ENCODE assay signal across 35 mouse cellular contexts in genomic region chr2:104082474-104082873, GRCm38 (mm10). TPM values are rescaled to one million over a fixed set of nuclear protein-coding genes. Genes with fewer than 3 reads are reported as not detected.
DNase-seq lines count a peak whose midpoint lies in the region; ATAC-seq and TF ChIP-seq lines count a peak whose summit lies in the region.
"Had no signal": no experiment of that assay in that cellular context is flagged by ENCODE, and none has a peak within 500 bp of the region (broad histone marks: within the 10 kb centered on the region; RNA-seq: fewer than 3 reads in every experiment).

No protein-coding gene starts in this region.

- intact Hi-C loops in gastrocnemius, postnatal 14 days (cut with DNase I; ENCODE audit: low total_unique reads) = no loop called here

- no peak for TF ChIP-seq CTCF in stomach, postnatal 0 days (IDR thresholded peaks at IDR 0.05; ENCODE audit: low read depth)

- ATAC-seq in heart, embryonic 14.5 days (ENCODE audit: insufficient number of reproducible peaks, insufficient read depth, low FRiP score, low read depth) = 0 out of 2 replicates have a peak, but pooled peaks have one; percentile 54
- no peak for ATAC-seq in liver, embryonic 11.5 days (replicated peaks; ENCODE audit: low FRiP score)
- no peak for ATAC-seq in liver, embryonic 13.5 days (ENCODE audit: low read depth)
- ATAC-seq in stomach, postnatal 0 days (ENCODE audit: low FRiP score, low TSS enrichment) = peak; percentile 25; the same call in 1 of the 2 replicates
- ATAC-seq: CD4-positive, CD25-positive, alpha-beta regulatory T cell, adult 4 months; forebrain, embryonic 15.5 days; lung, postnatal 0 days; midbrain, embryonic 15.5 days had no signal

- DNase-seq in heart, postnatal 4 days = no peak
- DNase-seq in liver, embryonic 11.5 days (ENCODE audit: low spot score) = peak; percentile 21
- no peak for DNase-seq in liver
- DNase-seq in liver, embryonic 13.5 days = no peak
- DNase-seq in stomach, postnatal 0 days (ENCODE audit: low spot score) = no peak
- DNase-seq in gastrocnemius, postnatal 14 days = no peak
- DNase-seq: adrenal gland, postnatal 14 days; cerebellum, adult 11-12 months; cerebellum, postnatal 10 days; gastrocnemius, adult 2 months; kidney, adult 9 months; kidney, postnatal 10 days; lung, adult 18-20 months; lung, postnatal 4 days; right cerebral cortex, adult 18-20 months; spleen, adult 18-20 months; thymus, adult 2 months; thymus, postnatal 36 days had no signal

- no peak overlapping the region for H3K4me2 ChIP-seq in heart, embryonic 14.5 days (ENCODE audit: low read length)
- H3K4me2 ChIP-seq in liver, embryonic 11.5 days = no peak overlapping the region
- H3K4me2 ChIP-seq in liver, embryonic 13.5 days = no peak overlapping the region
- no peak overlapping the region for H3K4me2 ChIP-seq in stomach, postnatal 0 days (replicated peaks; ENCODE audit: low read depth)
- H3K4me2 ChIP-seq: forebrain, embryonic 15.5 days; heart, embryonic 15.5 days; hindbrain, embryonic 13.5 days; limb, embryonic 12.5 days; midbrain, embryonic 15.5 days had no signal

- H3K9me3 ChIP-seq in heart, embryonic 14.5 days (ENCODE audit: control insufficient read depth, low read length) = no peaks in the 10 kb centered on the region
- H3K9me3 ChIP-seq in liver, embryonic 11.5 days (ENCODE audit: control insufficient read depth, low read length) = no peaks in the 10 kb centered on the region
- no peaks in the 10 kb centered on the region for H3K9me3 ChIP-seq in liver, embryonic 13.5 days (replicated peaks)
- no peaks in the 10 kb centered on the region for H3K9me3 ChIP-seq in stomach, postnatal 0 days (ENCODE audit: control insufficient read depth, low read length)
- H3K9me3 ChIP-seq: forebrain, embryonic 15.5 days; heart, embryonic 15.5 days; hindbrain, embryonic 13.5 days; limb, embryonic 12.5 days; midbrain, embryonic 15.5 days had no signal

- H3K4me1 ChIP-seq in heart, embryonic 14.5 days (ENCODE audit: control insufficient read depth in 2 of 2, insufficient read depth in 2 of 2, low read length in 2 of 2) = peaks cover 0 to 2% of the 10 kb centered on the region in 2 experiments; a peak in 1 of 4 replicates
- peaks cover 8% of the 10 kb centered on the region for H3K4me1 ChIP-seq in liver, embryonic 11.5 days (replicated peaks; ENCODE audit: control insufficient read depth, insufficient read depth, low read length)
- peaks cover 60% of the 10 kb centered on the region for H3K4me1 ChIP-seq in liver, embryonic 13.5 days (replicated peaks)
- H3K4me1 ChIP-seq in stomach, postnatal 0 days (replicated peaks; ENCODE audit: control insufficient read depth, insufficient read depth) = no peaks in the 10 kb centered on the region
- H3K4me1 ChIP-seq: forebrain, embryonic 15.5 days; heart, embryonic 15.5 days; hindbrain, embryonic 13.5 days; limb, embryonic 12.5 days; midbrain, embryonic 15.5 days had no signal

- H3K4me3 ChIP-seq in heart, embryonic 14.5 days (ENCODE audit: control insufficient read depth in 1 of 2, insufficient read depth in 1 of 2, low read depth in 1 of 2, low read length in 2 of 2) = no peak overlapping the region
- no peak overlapping the region for H3K4me3 ChIP-seq in liver, embryonic 11.5 days (ENCODE audit: low read depth, low read length)
- H3K4me3 ChIP-seq in liver, embryonic 13.5 days (replicated peaks) = no peak overlapping the region
- H3K4me3 ChIP-seq in stomach, postnatal 0 days (ENCODE audit: low read depth, low read length) = no peak overlapping the region
- H3K4me3 ChIP-seq: forebrain, embryonic 15.5 days; gastrocnemius, adult 2 months; heart, embryonic 15.5 days; hindbrain, embryonic 13.5 days; limb, embryonic 12.5 days; midbrain, embryonic 15.5 days had no signal

- H3K27me3 ChIP-seq in heart, embryonic 14.5 days (ENCODE audit: control insufficient read depth, insufficient read depth, low read length) = no peaks in the 10 kb centered on the region
- no peaks in the 10 kb centered on the region for H3K27me3 ChIP-seq in liver, embryonic 11.5 days (replicated peaks; ENCODE audit: control insufficient read depth, insufficient read depth, low read length)
- H3K27me3 ChIP-seq in liver, embryonic 13.5 days = no peaks in the 10 kb centered on the region
- H3K27me3 ChIP-seq in stomach, postnatal 0 days (ENCODE audit: control insufficient read depth, insufficient read depth, low read length) = no peaks in the 10 kb centered on the region
- H3K27me3 ChIP-seq: forebrain, embryonic 15.5 days; heart, embryonic 15.5 days; hindbrain, embryonic 13.5 days; limb, embryonic 12.5 days; midbrain, embryonic 15.5 days had no signal

- no peak overlapping the region for H3K9ac ChIP-seq in heart, embryonic 14.5 days (ENCODE audit: low read length)
- H3K9ac ChIP-seq in liver, embryonic 11.5 days (ENCODE audit: low read depth, low read length) = no peak overlapping the region
- no peak overlapping the region for H3K9ac ChIP-seq in liver, embryonic 13.5 days
- no peak overlapping the region for H3K9ac ChIP-seq in stomach, postnatal 0 days (ENCODE audit: low read length)
- H3K9ac ChIP-seq: forebrain, embryonic 15.5 days; heart, embryonic 15.5 days; hindbrain, embryonic 13.5 days; limb, embryonic 12.5 days; midbrain, embryonic 15.5 days had no signal

- no peak for TF ChIP-seq EP300 in stomach, postnatal 0 days (optimal IDR thresholded peaks at IDR 0.05)

- H3K27ac ChIP-seq in heart, embryonic 14.5 days (replicated peaks in 1 of 2; ENCODE audit: control insufficient read depth in 1 of 2, insufficient read depth in 1 of 2, low read depth in 2 of 2, low read length in 2 of 2) = no peak overlapping the region
- no peak overlapping the region for H3K27ac ChIP-seq in liver, embryonic 11.5 days (ENCODE audit: low read depth, low read length)
- peak overlapping the region; percentile 23; the same call in 1 of the 2 replicates for H3K27ac ChIP-seq in liver, embryonic 13.5 days
- no peak overlapping the region for H3K27ac ChIP-seq in stomach, postnatal 0 days (replicated peaks)
- H3K27ac ChIP-seq: forebrain, embryonic 15.5 days; gastrocnemius, adult 2 months; heart, embryonic 15.5 days; hindbrain, embryonic 13.5 days; limb, embryonic 12.5 days; midbrain, embryonic 15.5 days had no signal

- H3K36me3 ChIP-seq in heart, embryonic 14.5 days (ENCODE audit: control insufficient read depth, insufficient read depth, low read length) = no peaks in the 10 kb centered on the region
- H3K36me3 ChIP-seq in liver, embryonic 11.5 days (ENCODE audit: control insufficient read depth, insufficient read depth, low read length) = no peaks in the 10 kb centered on the region
- peaks cover 6% of the 10 kb centered on the region; the same call in 1 of the 2 replicates for H3K36me3 ChIP-seq in liver, embryonic 13.5 days
- no peaks in the 10 kb centered on the region for H3K36me3 ChIP-seq in stomach, postnatal 0 days (ENCODE audit: control insufficient read depth, insufficient read depth, low read length)
- H3K36me3 ChIP-seq: forebrain, embryonic 15.5 days; heart, embryonic 15.5 days; hindbrain, embryonic 13.5 days; limb, embryonic 12.5 days; midbrain, embryonic 15.5 days had no signal

RNA-seq across cellular contexts. Expression of gene Cd59b, which starts 12.8 kb away (rescaled TPM):
- polyA plus RNA-seq in heart, embryonic 14.5 days (2014; fragmentation: Nextera tagmentation; extraction: Ambion mirVana) = 3.0 and 6.4 TPM in 2 replicates
- total RNA-seq in heart, postnatal 4 days (2021) = 1 to 10 TPM; 1.2 to 1.8 TPM
- 8.7 and 10.6 TPM in 2 replicates for polyA plus RNA-seq in liver, embryonic 11.5 days (2014; fragmentation: Nextera tagmentation; extraction: Ambion mirVana)
- polyA plus RNA-seq in liver, embryonic 13.5 days (2015; fragmentation: Nextera tagmentation; extraction: Ambion mirVana) = 13.1 and 13.3 TPM in 2 replicates
- polyA plus RNA-seq in stomach, postnatal 0 days (2015; fragmentation: Nextera tagmentation; extraction: Ambion mirVana) = 5.5 and 6.4 TPM in 2 replicates
- total RNA-seq in gastrocnemius, postnatal 14 days (2021) = 1 to 10 TPM; 2.2 to 3.2 TPM

RNA-seq across cellular contexts. Expression of gene Cd59a, which starts 13.1 kb away (rescaled TPM):
- polyA plus RNA-seq in heart, embryonic 14.5 days (2014; fragmentation: Nextera tagmentation; extraction: Ambion mirVana) = 69.0 and 69.7 TPM in 2 replicates
- 10 to 100 TPM; 28.1 to 31.9 TPM for total RNA-seq in heart, postnatal 4 days (2021)
- 73.4 and 77.6 TPM in 2 replicates for polyA plus RNA-seq in liver, embryonic 11.5 days (2014; fragmentation: Nextera tagmentation; extraction: Ambion mirVana)
- polyA plus RNA-seq in liver, embryonic 13.5 days (2015; fragmentation: Nextera tagmentation; extraction: Ambion mirVana) = 82.9 and 85.7 TPM in 2 replicates
- polyA plus RNA-seq in stomach, postnatal 0 days (2015; fragmentation: Nextera tagmentation; extraction: Ambion mirVana) = 58.4 and 59.6 TPM in 2 replicates
- 10 to 100 TPM; 22.1 to 23.6 TPM for total RNA-seq in gastrocnemius, postnatal 14 days (2021)

RNA-seq across cellular contexts. Expression of gene Gm10799, which starts 14.1 kb away (rescaled TPM):
- polyA plus RNA-seq in heart, embryonic 14.5 days (2014; fragmentation: Nextera tagmentation; extraction: Ambion mirVana) = not detected in 2 replicates
- not detected for total RNA-seq in heart, postnatal 4 days (2021)
- not detected in 2 replicates for polyA plus RNA-seq in liver, embryonic 11.5 days (2014; fragmentation: Nextera tagmentation; extraction: Ambion mirVana)
- polyA plus RNA-seq in liver, embryonic 13.5 days (2015; fragmentation: Nextera tagmentation; extraction: Ambion mirVana) = not detected in 2 replicates
- polyA plus RNA-seq in stomach, postnatal 0 days (2015; fragmentation: Nextera tagmentation; extraction: Ambion mirVana) = not detected in 2 replicates
- total RNA-seq in gastrocnemius, postnatal 14 days (2021) = not detected
- total RNA-seq: adrenal gland, postnatal 14 days; common myeloid progenitor, adult 5-6 weeks; gastrocnemius, adult 2 months; gastrocnemius, postnatal 4 days; heart, adult 8-10 months; heart, postnatal 25 days; left cerebral cortex, postnatal 10 days; megakaryocyte-erythroid progenitor cell, adult 5-6 weeks had no signal
- polyA plus RNA-seq: CD4-positive, CD25-positive, alpha-beta regulatory T cell, adult 4 months; forebrain, embryonic 15.5 days; frontal cortex, adult 2 months; heart, embryonic 15.5 days; hindbrain, embryonic 13.5 days; large intestine, adult 2 months; limb, embryonic 12.5 days; lung, postnatal 0 days; midbrain, embryonic 15.5 days; neural tube, embryonic 11.5 days; thymus, adult 2 months had no signal

RNA-seq across cellular contexts. Expression of gene Gm10912, which starts 16.8 kb away (rescaled TPM):
- polyA plus RNA-seq in heart, embryonic 14.5 days (2014; fragmentation: Nextera tagmentation; extraction: Ambion mirVana) = 0.12 TPM in 1 of 2 replicates, not detected in the other
- total RNA-seq in heart, postnatal 4 days (2021) = under 1 TPM; 0.17 to 0.29 TPM
- 0.10 TPM in 1 of 2 replicates, not detected in the other for polyA plus RNA-seq in liver, embryonic 11.5 days (2014; fragmentation: Nextera tagmentation; extraction: Ambion mirVana)
- polyA plus RNA-seq in liver, embryonic 13.5 days (2015; fragmentation: Nextera tagmentation; extraction: Ambion mirVana) = 0.06 TPM in 1 of 2 replicates, not detected in the other
- not detected in 2 replicates for polyA plus RNA-seq in stomach, postnatal 0 days (2015; fragmentation: Nextera tagmentation; extraction: Ambion mirVana)
- total RNA-seq in gastrocnemius, postnatal 14 days (2021) = under 1 TPM in 1 of 2 experiments, not detected in 1; 0.22 TPM
- total RNA-seq: common myeloid progenitor, adult 5-6 weeks had no signal
- polyA plus RNA-seq: forebrain, embryonic 15.5 days; hindbrain, embryonic 13.5 days; large intestine, adult 2 months; limb, embryonic 12.5 days; lung, postnatal 0 days; midbrain, embryonic 15.5 days; neural tube, embryonic 11.5 days had no signal

RNA-seq across cellular contexts. Expression of gene A930018P22Rik, which starts 40.1 kb away (rescaled TPM):
- 0.59 TPM in 1 of 2 replicates, not detected in the other for polyA plus RNA-seq in heart, embryonic 14.5 days (2014; fragmentation: Nextera tagmentation; extraction: Ambion mirVana)
- total RNA-seq in heart, postnatal 4 days (2021) = under 1 TPM; 0.68 to 0.69 TPM
- 0.23 TPM in 1 of 2 replicates, not detected in the other for polyA plus RNA-seq in liver, embryonic 11.5 days (2014; fragmentation: Nextera tagmentation; extraction: Ambion mirVana)
- polyA plus RNA-seq in liver, embryonic 13.5 days (2015; fragmentation: Nextera tagmentation; extraction: Ambion mirVana) = 0.19 and 0.48 TPM in 2 replicates
- polyA plus RNA-seq in stomach, postnatal 0 days (2015; fragmentation: Nextera tagmentation; extraction: Ambion mirVana) = 0.47 and 0.53 TPM in 2 replicates
- 1 to 10 TPM; 1.7 to 1.8 TPM for total RNA-seq in gastrocnemius, postnatal 14 days (2021)
- total RNA-seq: common myeloid progenitor, adult 5-6 weeks; left cerebral cortex, postnatal 10 days had no signal
- polyA plus RNA-seq: CD4-positive, CD25-positive, alpha-beta regulatory T cell, adult 4 months; forebrain, embryonic 15.5 days; hindbrain, embryonic 13.5 days; large intestine, adult 2 months; limb, embryonic 12.5 days; midbrain, embryonic 15.5 days; neural tube, embryonic 11.5 days; thymus, adult 2 months had no signal

Comparison
In these comparisons a context has a peak if more than half of its experiments do, and no peak if none do; other contexts are left out.
1. ATAC-seq: peak in heart, embryonic 14.5 days (single experiment) and stomach, postnatal 0 days (single experiment); none in liver, embryonic 11.5 days (single experiment) and liver, embryonic 13.5 days (single experiment).